Mouse (Mus musculus) fat pad, adult 2 months (tissue): ENCODE results near the gene Pkd1l2.

Source experiments
- DNase-seq: peaks from one replicate; pipeline ENCODE4 v3.0.0-alpha.2; 2011; ENCODE audit warnings: low read depth, low spot score; ENCODE audit errors: extremely low read depth

Gene Pkd1l2

GRCm38 (mm10) chr8:117087036-117087435 lies 4.8 kb upstream of the Pkd1l2 start:
- DNase-seq = no peak

- no peak for DNase-seq
Measured at GRCm38 (mm10) chr8:117085521-117085920, 3.3 kb upstream of the Pkd1l2 start.

DNA sequence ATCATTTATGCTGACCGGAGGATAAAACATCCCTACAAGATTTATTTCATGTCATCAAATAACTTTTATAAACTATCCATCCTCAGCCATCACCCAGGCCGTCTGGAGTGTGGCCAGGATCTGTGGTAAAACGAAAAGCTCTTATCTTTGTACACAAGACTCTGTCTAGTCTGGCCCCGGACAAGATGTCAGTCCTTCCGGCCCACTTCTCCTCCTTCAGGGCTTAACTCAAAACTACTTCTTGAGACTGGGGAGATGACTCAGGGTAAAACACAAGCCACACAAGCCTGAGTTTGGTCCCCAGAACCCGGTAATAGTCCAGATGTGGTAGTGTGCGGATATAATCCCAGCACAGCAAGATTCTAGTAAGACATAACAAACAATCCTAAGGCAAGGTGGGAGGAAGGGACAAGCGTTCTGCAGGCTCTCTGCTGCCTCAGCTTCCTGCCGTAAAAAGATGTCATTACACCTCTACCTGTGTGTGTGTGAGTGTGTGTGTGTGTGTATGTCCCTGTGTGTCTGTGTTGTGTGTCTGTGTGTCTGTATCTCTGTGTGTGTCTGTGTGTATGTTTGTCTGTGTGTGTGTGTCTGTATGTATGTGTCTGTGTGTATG lies 804 bp upstream of the Pkd1l2 start:
- no peak for DNase-seq

GRCm38 (mm10) chr8:117079652-117080051 lies 2.6 kb downstream of the Pkd1l2 start:
- no peak for DNase-seq

DNA sequence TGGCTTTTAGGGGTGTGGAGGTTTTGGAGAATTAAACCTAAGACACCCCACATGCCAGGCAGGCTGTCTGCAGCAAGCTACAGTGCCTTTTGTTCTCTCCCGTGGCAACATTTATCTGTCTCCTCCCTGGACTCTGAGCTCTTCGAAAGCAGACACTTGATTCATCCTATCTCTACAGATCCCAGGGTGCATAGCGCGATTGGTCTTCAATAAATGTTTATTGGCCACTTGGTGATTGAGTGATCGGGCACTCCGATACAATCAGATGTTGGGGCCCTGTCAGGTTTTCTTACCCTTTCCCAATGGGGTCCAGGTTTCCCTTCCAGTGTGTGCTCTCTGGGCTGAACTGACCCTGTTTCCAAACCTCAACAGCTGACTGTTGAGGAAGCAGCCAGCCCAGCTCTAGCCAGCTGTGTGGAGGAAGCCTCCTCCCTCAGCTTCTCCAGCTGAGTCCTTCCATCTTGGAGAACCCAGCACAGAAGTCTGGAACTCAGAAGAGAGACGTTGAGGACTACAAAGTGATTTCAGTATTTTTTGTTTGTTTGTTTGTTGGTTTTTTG lies 3.8 kb downstream of the Pkd1l2 start:
- no peak for DNase-seq

DNA sequence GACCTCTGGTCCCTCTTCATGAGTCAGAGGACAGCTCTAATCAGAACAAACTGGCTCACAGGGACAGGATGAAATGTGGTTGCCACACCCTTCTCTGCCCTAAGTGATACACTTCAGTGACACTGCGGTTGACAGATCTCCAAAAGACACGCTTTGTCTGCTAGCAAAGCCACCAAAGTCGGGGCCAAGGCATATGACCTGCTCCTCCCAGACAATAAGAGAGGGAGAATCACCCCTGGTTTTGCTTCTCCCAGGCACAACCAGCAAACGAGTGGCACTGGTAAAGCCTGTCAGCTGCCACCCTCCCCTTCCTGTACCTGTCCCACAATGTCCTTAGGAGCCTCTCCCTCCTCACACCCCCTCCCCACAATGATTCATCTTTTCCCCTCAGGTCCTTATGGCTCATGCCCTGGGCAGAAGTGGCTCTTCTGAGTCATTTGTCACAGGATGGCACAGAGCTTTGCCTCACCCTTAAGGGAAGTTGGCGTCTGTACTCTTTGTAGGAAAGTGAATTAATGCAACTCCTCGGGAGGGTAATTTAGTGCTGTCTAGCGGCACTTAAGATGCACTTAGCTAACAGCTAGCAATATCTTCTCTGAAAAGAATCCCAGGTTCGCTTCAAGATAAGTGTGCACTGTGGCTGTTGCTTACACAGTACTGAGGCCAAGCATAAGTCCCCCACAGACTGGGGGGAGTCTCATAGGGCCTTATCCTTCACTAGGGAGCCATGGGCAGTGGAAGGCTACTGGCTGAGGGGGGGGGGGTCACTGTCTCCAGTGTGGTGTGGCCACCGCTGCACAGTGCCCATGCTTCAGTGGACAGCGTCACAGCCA lies 7.7 kb downstream of the Pkd1l2 start:
- no peak for DNase-seq

DNA sequence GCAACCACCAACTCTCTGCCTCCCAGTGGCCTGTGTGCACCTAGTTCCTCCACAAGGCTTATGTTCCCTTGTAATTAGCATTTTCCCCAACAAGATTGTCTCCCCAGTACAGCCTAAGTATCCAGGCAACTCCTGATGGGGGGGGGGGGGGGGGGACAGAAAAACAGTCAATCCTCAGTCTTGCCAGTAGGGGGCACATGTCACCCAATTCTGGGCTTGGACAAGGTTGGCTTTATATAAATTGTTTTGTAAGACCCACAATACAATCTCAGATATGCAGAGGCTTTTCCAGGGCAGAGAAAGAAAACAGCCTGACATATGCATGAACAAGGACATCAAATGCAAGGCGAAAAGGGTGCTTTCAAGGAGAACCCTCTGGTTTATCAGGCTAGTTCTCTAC lies 12.5 kb downstream of the Pkd1l2 start:
- DNase-seq = no peak

- no peak for DNase-seq
Measured at GRCm38 (mm10) chr8:117068294-117068693, 14.0 kb downstream of the Pkd1l2 start.

DNA sequence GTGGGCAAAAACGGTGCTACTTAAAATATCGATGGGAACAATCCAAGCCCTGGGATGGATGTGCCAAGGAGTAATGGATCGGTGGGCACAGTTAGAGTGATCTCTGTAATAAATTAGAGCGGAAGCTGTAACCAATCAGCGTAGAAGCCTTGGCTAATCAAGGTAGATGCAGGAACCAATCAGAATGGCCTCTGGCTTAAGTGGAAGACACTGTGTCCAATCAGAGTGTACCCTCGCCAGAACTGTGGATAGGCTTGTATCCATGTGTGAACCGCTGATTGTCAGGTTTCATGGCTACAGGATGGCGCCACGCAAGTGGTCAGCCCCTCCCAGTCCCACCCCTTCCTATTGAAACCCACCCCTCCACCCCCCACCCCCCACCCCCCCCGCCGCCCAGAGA lies 14.9 kb downstream of the Pkd1l2 start:
- DNase-seq = no peak

GRCm38 (mm10) chr8:117066955-117067354 lies 15.3 kb downstream of the Pkd1l2 start:
- DNase-seq = no peak

DNA sequence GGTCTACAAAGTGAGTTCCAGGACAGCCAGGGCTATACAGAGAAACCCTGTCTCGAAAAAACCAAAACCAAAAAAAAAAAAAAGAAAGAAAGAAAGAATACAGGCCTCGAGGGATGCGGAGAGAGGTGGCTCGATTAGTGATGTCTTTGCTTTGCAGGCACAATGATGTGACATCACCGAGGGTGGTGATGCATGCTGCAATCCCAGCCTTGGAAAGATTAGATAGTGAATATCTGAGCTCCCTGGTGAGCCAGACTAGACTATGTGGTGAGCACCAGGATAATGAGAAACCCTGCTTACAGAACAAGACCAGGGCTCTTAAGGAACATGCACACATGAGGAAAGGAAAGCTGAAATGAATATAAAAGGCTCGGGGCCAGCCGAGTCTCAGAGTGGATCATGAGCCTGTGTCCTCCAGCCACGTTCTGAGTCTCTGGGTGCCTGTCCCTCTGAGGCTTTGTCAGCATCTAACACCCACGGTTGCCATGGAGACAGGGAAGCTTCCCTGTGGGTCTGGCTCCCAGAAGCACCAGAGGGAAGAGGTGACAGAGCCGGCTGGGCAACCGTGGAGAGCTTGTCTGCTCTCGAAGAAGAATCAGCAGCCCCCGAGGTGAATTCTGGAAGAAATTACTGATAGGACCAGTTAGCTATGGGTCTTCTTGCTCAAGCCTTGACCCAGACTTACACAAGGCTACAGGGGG lies 20.9 kb downstream of the Pkd1l2 start:
- no peak for DNase-seq

DNA sequence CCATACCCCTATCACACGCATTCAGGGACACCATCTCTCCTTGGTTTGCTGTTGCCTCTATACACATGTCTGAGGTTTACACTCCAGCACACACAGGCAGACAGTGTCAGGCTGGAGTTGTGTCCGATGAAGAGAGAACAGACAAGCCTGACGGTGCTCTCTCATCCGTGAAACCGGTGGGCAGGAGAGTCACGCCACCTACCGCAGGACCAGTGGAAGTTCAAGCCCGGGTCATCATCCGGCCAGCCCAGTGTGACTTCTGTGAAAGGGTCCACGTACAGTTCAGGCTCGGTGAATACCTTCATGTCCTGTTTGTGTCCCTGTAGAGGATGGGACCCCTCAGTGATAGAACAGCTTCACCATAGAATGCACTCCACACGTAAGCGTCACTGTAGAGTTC lies 21.9 kb downstream of the Pkd1l2 start:
- no peak for DNase-seq

DNA sequence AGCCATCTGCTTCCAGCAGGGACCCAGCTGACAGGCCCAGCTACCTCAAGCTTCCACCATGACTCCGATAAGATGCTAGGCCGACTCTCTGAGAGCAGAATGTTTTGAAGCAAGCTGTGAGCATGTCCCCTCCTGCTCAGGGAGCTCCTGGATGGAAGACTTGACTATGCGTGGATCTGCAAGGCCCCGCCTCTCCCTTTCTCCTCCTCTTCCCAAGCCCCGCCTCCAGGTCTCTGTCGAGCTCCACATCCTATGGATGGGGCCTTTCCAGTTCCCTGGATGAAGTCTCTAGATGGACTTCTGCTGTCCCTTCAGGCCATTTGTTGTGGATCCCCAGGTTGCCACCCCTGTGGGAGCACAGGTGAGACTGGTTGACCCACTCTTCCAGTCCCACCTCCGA lies 23.2 kb downstream of the Pkd1l2 start:
- no peak for DNase-seq

DNA sequence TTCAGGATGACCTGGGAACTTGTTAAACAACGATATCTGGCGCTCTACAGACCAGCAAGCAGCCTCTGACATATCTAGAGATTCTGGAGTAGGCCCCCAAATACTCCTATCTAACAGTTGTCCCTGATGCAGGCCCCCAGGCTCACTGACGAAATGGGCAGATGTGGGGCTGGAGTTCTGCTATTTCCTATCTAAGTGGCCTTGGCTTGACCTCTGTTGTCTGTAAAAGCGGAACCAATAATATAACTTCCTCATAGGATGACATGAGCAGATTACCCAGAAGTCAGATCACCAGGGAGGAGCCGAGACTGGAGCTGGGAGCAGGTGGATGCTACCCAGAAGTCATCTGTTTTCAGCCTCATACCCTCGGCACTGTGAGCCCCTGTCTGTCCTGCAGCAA lies 27.2 kb downstream of the Pkd1l2 start:
- DNase-seq = no peak

DNA sequence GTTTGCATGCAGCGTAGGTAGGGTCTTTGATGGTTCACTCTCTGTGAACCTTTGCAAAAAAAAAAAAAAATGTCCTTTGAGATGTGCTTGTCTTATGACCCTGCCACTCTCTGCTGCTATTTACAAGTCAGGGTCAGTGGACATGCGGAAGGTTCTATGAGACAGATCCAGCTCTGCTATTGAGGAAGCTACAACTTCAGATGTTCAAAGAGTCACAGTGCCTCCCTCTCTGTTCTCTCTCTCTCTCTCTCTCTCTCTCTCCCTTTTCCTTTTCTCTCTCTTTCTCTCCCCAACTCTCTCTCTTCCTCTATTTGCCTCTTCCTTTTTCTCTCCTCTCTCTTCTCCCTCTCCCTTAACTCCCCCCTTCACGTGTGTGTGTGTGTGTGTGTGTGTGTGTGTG lies 28.1 kb downstream of the Pkd1l2 start:
- DNase-seq = no peak

GRCm38 (mm10) chr8:117053135-117054079 lies 28.8 kb downstream of the Pkd1l2 start:
- no peak for DNase-seq

- no peak for DNase-seq
Measured at GRCm38 (mm10) chr8:117051316-117051715, 30.9 kb downstream of the Pkd1l2 start.

- DNase-seq = no peak
Measured at GRCm38 (mm10) chr8:117050763-117051162, 31.5 kb downstream of the Pkd1l2 start.

DNA sequence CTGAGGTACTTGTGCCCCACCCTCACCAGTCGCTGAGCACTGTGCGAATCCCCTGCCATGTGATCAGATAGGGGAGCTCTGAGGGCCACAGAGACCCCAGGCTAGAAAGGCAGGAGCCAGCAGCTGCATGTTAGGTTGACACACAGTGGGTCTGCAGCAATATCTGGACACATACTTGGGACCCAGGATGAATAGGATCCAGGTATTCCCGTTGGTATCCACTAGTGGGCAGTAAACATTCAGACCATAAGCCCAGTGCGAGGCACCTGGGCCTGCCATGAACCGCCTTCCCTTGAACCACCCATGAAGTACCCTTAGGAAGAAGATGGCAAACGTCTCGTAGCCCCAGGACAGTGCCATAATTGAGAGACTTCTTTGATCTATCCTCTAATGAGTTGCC lies 32.8 kb downstream of the Pkd1l2 start:
- DNase-seq = no peak

DNA sequence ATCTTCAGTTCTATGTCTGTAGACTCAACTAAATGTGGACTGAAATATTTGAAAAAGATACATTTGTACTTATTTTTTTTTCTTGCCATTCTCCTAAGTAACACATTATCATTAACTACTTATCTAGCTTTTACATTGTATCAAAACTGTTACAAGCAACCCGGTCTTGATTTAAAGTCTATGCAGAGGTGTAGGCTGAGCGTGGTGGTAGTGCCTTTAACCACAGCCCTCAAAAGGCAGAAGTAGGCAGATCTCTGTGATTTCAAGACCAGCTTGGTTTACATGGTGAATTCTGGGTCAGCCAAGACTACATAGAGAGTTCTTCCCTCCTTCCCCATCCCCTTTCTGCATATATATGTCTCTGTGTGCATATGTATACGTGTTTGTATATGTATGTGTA lies 38.7 kb downstream of the Pkd1l2 start:
- DNase-seq = no peak

GRCm38 (mm10) chr8:117039843-117040242 lies 42.4 kb downstream of the Pkd1l2 start:
- no peak for DNase-seq
